Mouse (Mus musculus) spleen, postnatal 10 days (tissue): Measurements from ENCODE around the gene Sorbs2.
"Not testable (repeated sequence)": the region's sequence is repeated elsewhere in the genome, so short reads cannot be mapped to it uniquely, and the experiment has no call there.

Experiments
- DNase-seq, 2 experiments: peaks; one replicate each; pipeline ENCODE4 v3.0.0; 2021 to 2022; ENCODE audit warnings: low spot score in 2 of 2

Sorbs2 gene

DNA sequence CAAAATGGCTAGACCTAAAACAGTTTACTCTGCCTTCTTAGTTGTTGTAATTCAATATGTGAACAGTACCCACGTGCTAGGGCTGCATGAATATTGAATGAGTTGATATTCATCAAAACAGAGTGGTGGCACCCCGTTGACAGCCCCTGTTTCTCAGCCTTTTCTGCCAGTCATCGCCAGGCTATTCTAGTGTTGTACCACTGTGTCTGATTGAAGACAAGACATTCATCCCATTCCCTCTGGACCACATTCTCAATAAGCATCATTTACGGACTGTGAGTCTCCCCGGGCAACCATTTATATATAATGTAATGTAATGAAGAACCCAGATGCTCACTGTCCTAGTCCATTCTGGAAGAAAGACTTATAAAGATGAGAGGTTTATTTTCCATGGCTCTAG lies 335.7 kb downstream of the Sorbs2 start:
- DNase-seq = no peak

DNA sequence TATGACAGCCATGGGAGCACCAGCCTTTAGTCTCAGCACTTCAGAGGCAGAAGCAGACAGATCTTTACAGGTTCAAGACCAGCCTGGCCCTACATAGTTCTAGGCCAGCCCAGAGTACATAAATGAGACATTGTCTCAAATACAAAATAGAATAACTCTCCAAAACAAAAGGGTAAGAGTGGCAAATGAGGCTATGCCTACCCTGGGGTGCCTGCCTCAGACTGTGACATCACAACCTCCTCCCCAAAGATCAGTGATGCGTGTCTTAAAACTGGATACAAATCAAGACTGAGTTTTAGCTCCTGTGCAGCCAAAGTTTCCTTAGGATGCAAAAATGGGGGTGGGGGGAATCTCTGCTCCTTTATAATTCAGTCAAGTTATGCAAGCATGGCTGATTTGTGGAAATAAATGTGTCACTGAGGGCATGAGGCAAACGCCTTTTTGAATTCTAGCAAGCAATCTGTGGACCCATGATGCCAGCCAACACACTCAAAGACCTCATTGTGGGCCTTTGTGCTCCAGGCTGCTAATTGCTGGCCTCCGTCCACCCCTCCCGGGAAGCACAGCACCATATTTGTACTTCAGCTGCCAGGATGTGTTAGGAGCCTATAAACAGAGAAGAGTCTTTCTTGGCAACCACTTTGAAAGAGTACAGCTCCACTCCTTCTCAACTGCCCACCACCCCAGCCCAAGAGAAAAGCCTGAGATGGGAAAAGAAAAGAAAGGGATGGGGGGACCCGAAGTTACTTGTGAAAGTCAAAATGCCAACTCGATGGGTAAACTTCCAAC lies 336.7 kb downstream of the Sorbs2 start:
- DNase-seq = no peak

- no peak for DNase-seq
Measured at GRCm38 (mm10) chr8:45844911-45845481, 337.4 kb downstream of the Sorbs2 start.

DNA sequence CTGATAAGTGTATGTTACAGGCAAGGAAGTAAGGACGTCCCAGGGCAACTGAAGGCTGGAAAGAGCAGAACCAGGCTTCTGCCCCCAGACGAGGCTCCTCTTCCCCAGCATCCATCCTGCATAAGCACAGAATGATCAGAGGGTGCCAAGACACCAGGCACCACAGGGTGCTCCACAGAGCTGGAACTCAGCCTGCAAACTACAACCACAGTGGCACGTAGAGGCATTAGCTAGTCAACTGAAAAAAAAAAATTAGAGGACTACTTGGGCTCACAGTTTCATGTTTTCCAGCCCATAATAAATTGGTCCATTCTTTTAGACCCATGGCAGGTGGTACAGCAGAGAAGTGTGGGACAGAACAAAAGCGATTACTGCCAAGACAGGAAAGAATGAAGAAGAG lies 338.3 kb downstream of the Sorbs2 start:
- DNase-seq = no peak

DNA sequence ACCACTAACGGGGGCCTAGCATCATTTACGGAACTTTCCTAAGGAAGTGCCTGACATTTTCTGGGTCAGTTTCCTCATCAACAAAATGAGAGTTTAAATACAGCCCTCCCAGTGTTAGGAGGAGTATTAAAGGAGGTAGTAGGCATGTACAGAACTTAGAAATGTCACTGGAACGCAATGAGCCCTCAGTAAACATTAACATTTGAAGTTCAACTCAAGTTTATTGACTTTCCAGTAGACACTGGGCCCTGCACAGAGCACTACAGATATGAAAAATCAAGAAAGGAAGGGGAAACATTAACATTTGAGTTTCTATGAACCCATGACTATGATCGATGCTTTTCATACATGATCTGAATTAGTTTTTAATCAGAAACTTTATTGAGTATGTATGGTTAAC lies 347.5 kb downstream of the Sorbs2 start:
- DNase-seq = no peak

DNA sequence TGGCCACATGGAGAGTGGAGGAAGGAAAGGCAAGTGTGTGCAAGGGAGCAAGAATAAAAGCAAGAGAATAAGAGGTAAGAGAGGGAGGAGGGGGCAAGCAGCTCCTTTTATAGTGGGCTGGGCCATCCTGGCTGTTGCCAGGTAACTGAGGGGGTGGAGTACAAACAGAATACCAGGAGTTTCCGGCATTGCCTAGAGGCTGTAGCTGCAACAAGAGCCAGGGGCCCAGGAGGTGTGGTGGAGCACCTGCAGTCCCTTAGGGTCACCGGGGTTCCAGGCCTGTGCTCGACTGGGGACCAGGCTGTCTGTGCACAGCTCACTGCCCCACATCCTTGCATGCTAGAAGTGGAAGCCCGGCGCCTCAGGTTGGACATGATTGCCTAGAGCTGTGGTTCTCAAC lies 350.1 kb downstream of the Sorbs2 start:
- no peak for DNase-seq

- no peak for DNase-seq
Measured at GRCm38 (mm10) chr8:45858391-45858790, 350.8 kb downstream of the Sorbs2 start.

DNA sequence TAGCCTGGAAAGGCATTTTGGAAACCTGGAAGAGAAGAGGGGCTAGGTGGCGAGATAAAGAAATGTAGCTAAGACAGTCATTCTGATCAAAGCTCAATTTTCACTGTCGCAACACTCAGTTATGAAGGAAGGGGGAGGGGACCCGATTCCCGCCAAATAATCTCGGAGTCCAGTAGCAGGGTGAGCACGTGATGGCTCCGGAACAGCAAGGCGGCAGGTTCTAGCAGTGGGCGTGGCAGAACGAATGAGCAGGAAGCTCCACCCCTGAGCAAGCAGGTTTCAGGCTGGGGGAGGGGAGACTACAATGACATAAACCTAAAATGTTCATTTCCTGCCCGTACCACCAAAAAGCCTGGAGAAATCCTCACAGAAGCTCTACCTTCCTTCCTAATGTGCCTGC lies 364.0 kb downstream of the Sorbs2 start:
- DNase-seq = not testable (repeated sequence)

- no peak for DNase-seq
Measured at GRCm38 (mm10) chr8:45872077-45872476, 364.5 kb downstream of the Sorbs2 start.

GRCm38 (mm10) chr8:45874945-45875626 lies 367.5 kb downstream of the Sorbs2 start:
- DNase-seq = peak in 1 of 2 experiments; percentile 46

GRCm38 (mm10) chr8:45876397-45876796 lies 368.8 kb downstream of the Sorbs2 start:
- no peak for DNase-seq
